Mouse (Mus musculus) liver, adult 2 months (tissue): ENCODE measurements around the gene Fjx1.

Experiments
- CTCF ChIP-seq: fragments of 200-500 bp; IDR thresholded peaks from 2 replicates; pipeline ENCODE4 v1.5.1; 2011; ENCODE audit warnings: low read depth, low read length, control low read depth
- POLR2A ChIP-seq: fragments of 200-500 bp; IDR thresholded peaks from 2 replicates; pipeline ENCODE4 v1.6.1; 2011; ENCODE audit warnings: low read length, control low read depth; ENCODE audit not compliant: insufficient read depth; ENCODE audit errors: extremely low read depth

DNA sequence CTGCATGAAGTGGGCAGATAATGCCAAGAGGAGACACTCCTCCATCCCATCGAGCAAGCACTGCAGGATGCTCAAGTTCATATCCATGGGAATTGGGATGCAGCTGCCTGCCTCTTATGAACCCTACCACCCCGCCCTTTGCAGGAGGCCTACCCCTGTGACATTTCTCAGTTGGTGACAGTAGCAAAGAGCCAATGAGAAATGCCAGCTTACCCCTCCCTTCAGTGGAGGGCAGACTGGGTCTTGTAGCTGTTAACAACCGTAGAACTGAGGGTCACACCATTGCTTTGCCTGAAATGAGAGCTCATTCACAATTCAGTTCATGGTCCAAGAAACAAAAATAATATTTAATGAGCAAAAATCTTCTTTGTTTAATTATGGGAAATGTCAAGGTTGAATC lies 28.4 kb upstream of the Fjx1 start:
- TF ChIP-seq CTCF = no peak
- TF ChIP-seq POLR2A = no peak
